ENCODE assay signal across 8 mouse cellular contexts in the genomic region with DNA sequence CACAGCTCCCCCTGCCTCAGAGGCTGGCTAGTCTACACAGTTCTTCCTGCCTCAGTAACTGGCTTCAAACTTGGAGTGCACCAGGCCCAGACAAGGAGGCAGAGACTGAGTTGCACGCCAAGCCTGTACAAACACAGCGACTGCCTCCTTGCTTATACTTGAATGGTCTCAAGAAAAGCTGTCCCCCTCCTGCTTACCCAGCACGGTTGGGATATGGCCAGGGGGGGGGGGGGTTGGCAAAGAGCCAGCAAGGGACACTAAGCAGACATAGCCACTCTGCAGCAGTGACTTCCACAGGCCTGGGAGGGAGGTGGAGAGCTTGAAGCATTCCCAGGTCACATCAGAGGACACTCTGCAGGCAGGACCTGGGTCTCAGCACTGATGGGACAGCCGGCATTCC.
A peak's percentile ranks its signal among the peaks of the same experiment; 100 is the strongest.
DNase-seq lines count a peak whose midpoint lies in the region; ATAC-seq and TF ChIP-seq lines count a peak whose summit lies in the region.
"Had no signal": no experiment of that assay in that cellular context is flagged by ENCODE, and none has a peak within 500 bp of the region (broad histone marks: within the 10 kb centered on the region; RNA-seq: fewer than 3 reads in every experiment).

No protein-coding gene starts in this region.

- H3K27ac ChIP-seq in lung, embryonic 14.5 days (ENCODE audit: low read depth) = peak overlapping the region; percentile 21
- peak overlapping the region; percentile 48; the same call in 1 of the 2 replicates for H3K27ac ChIP-seq in forebrain, embryonic 14.5 days (ENCODE audit: low read depth, low read length)
- H3K27ac ChIP-seq in intestine, embryonic 16.5 days (ENCODE audit: low read length) = peak overlapping the region; percentile 50
- no peak overlapping the region for H3K27ac ChIP-seq in neural tube, embryonic 14.5 days (ENCODE audit: low read depth, low read length)

- no peaks in the 10 kb centered on the region for H3K9me3 ChIP-seq in lung, embryonic 14.5 days (ENCODE audit: low read depth, low read length)
- H3K9me3 ChIP-seq in forebrain, embryonic 14.5 days (replicated peaks; ENCODE audit: control insufficient read depth, low read length) = no peaks in the 10 kb centered on the region
- H3K9me3 ChIP-seq in intestine, embryonic 16.5 days (ENCODE audit: control insufficient read depth, low read length) = no peaks in the 10 kb centered on the region
- H3K9me3 ChIP-seq in neural tube, embryonic 14.5 days (ENCODE audit: control insufficient read depth, low read length) = no peaks in the 10 kb centered on the region

- WGBS in lung, embryonic 14.5 days = 12% methylated on average over 4 of the region's 4 CpGs
- 9% methylated on average over 4 of the region's 4 CpGs for WGBS in forebrain, embryonic 14.5 days
- 19% methylated on average over 4 of the region's 4 CpGs for WGBS in intestine, embryonic 16.5 days
- 24% methylated on average over 4 of the region's 4 CpGs for WGBS in neural tube, embryonic 14.5 days

- H3K4me3 ChIP-seq in lung, embryonic 14.5 days (ENCODE audit: low read depth, low read length) = no peak overlapping the region
- H3K4me3 ChIP-seq in forebrain, embryonic 14.5 days (ENCODE audit: low read depth, low read length) = no peak overlapping the region
- H3K4me3 ChIP-seq in intestine, embryonic 16.5 days (ENCODE audit: low read length) = no peak overlapping the region
- no peak overlapping the region for H3K4me3 ChIP-seq in neural tube, embryonic 14.5 days (ENCODE audit: low read depth, low read length)

- H3K4me1 ChIP-seq in lung, embryonic 14.5 days (ENCODE audit: insufficient read depth) = peaks cover 2% of the 10 kb centered on the region; the same call in 1 of the 2 replicates
- H3K4me1 ChIP-seq in forebrain, embryonic 14.5 days (ENCODE audit: control insufficient read depth, insufficient read depth, low read length) = peaks cover 23% of the 10 kb centered on the region
- peaks cover 8% of the 10 kb centered on the region; the same call in 1 of the 2 replicates for H3K4me1 ChIP-seq in intestine, embryonic 16.5 days (ENCODE audit: control insufficient read depth, insufficient read depth, low read length)
- no peaks in the 10 kb centered on the region for H3K4me1 ChIP-seq in neural tube, embryonic 14.5 days (ENCODE audit: control insufficient read depth, insufficient read depth, low read length)

- peak; percentile 92 for ATAC-seq in lung, embryonic 14.5 days (ENCODE audit: insufficient read depth)
- ATAC-seq in forebrain, embryonic 14.5 days = peak; percentile 61
- peak; percentile 71 for ATAC-seq in intestine, embryonic 16.5 days
- peak; percentile 77 for ATAC-seq in neural tube, embryonic 14.5 days (ENCODE audit: low read depth)

- DNase-seq in lung, embryonic 14.5 days = peak; percentile 70
- no peak for DNase-seq in lung, postnatal 36 days
- DNase-seq in forebrain, embryonic 14.5 days (ENCODE audit: low spot score) = peak; percentile 64
- DNase-seq in Muller cell, postnatal 12 days (ENCODE audit: inconsistent ontology term) = no peak
- no peak for DNase-seq in testis, postnatal 10 days (ENCODE audit: low spot score)
- DNase-seq: gastrocnemius, postnatal 14 days had no signal

- H3K36me3 ChIP-seq in lung, embryonic 14.5 days (ENCODE audit: insufficient read depth) = no peaks in the 10 kb centered on the region
- H3K36me3 ChIP-seq in forebrain, embryonic 14.5 days (ENCODE audit: control insufficient read depth, insufficient read depth, low read length) = no peaks in the 10 kb centered on the region
- no peaks in the 10 kb centered on the region for H3K36me3 ChIP-seq in intestine, embryonic 16.5 days (ENCODE audit: control insufficient read depth, insufficient read depth, low read length)
- no peaks in the 10 kb centered on the region for H3K36me3 ChIP-seq in neural tube, embryonic 14.5 days (ENCODE audit: control insufficient read depth, insufficient read depth, low read length)

- H3K9ac ChIP-seq in lung, embryonic 14.5 days = no peak overlapping the region
- H3K9ac ChIP-seq in forebrain, embryonic 14.5 days (ENCODE audit: low read length) = no peak overlapping the region
- H3K9ac ChIP-seq in intestine, embryonic 16.5 days (ENCODE audit: low read depth, low read length) = no peak overlapping the region
- no peak overlapping the region for H3K9ac ChIP-seq in neural tube, embryonic 14.5 days (replicated peaks; ENCODE audit: low read depth, low read length)

- no peak for TF ChIP-seq CTCF in lung, embryonic 14.5 days (IDR thresholded peaks at IDR 0.05; ENCODE audit: low read depth)

- no peak overlapping the region for H3K4me2 ChIP-seq in lung, embryonic 14.5 days
- H3K4me2 ChIP-seq in forebrain, embryonic 14.5 days (ENCODE audit: low read length) = no peak overlapping the region
- H3K4me2 ChIP-seq in intestine, embryonic 16.5 days (ENCODE audit: low read depth, low read length) = no peak overlapping the region
- H3K4me2 ChIP-seq in neural tube, embryonic 14.5 days (ENCODE audit: low read depth, low read length) = no peak overlapping the region

- 0 out of 2 replicates have a peak, but pooled peaks cover 6% of the 10 kb centered on the region for H3K27me3 ChIP-seq in lung, embryonic 14.5 days (ENCODE audit: insufficient read depth, low read length)
- no peaks in the 10 kb centered on the region for H3K27me3 ChIP-seq in forebrain, embryonic 14.5 days (replicated peaks; ENCODE audit: control insufficient read depth, insufficient read depth, low read length)
- H3K27me3 ChIP-seq in intestine, embryonic 16.5 days (replicated peaks; ENCODE audit: control insufficient read depth, insufficient read depth, low read length) = no peaks in the 10 kb centered on the region
- no peaks in the 10 kb centered on the region for H3K27me3 ChIP-seq in neural tube, embryonic 14.5 days (ENCODE audit: control insufficient read depth, insufficient read depth, low read length)

Comparison
In these comparisons a context has a peak if more than half of its experiments do, and no peak if none do; other contexts are left out.
1. DNase-seq: peak in lung, embryonic 14.5 days (single experiment) and forebrain, embryonic 14.5 days (single experiment); none in lung, postnatal 36 days (single experiment), Muller cell, postnatal 12 days (single experiment) and testis, postnatal 10 days (single experiment).
2. Peak in every context shown above with its lines, with median percentiles within 50 percentile points of each other: ATAC-seq.